ENCODE assay signal across 22 mouse cellular contexts in the genomic region with DNA sequence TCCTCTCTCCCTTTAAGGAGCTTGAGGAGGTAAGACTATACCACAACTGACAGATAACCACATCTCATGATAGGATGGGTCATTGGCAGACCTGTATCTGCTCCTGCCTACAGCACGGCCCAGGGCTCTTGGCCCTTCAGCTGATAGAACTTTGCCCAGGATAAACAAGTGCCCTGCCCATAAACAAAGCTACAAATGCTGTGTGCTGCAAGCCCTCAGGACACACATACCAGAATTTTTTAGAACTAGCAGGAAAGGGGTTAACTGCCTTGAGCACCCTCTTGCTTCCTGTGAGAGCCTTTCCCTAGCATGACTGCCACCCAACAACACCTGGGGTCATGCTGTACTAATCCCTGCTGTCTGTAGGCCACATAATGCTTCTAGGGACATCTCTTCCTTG. TPM values are rescaled to one million over a fixed set of nuclear protein-coding genes. Genes with fewer than 3 reads are reported as not detected.
DNase-seq lines count a peak whose midpoint lies in the region; ATAC-seq and TF ChIP-seq lines count a peak whose summit lies in the region.
"Had no signal": no experiment of that assay in that cellular context is flagged by ENCODE, and none has a peak within 500 bp of the region (broad histone marks: within the 10 kb centered on the region; RNA-seq: fewer than 3 reads in every experiment).

No protein-coding gene starts in this region.

- H3K9ac ChIP-seq in midbrain, embryonic 11.5 days (ENCODE audit: low read length): no peak overlapping the region
- no peak overlapping the region for H3K9ac ChIP-seq in midbrain, postnatal 0 days (replicated peaks; ENCODE audit: low read length, poor library complexity, severe bottlenecking)
- H3K9ac ChIP-seq: embryonic facial prominence, embryonic 13.5 days; embryonic facial prominence, embryonic 15.5 days; forebrain, embryonic 12.5 days had no signal

- no peaks in the 10 kb centered on the region for H3K27me3 ChIP-seq in heart, embryonic 10.5 days (ENCODE audit: insufficient read depth, poor library complexity, severe bottlenecking)
- H3K27me3 ChIP-seq in midbrain, embryonic 11.5 days (ENCODE audit: control insufficient read depth, insufficient read depth, low read length): no peaks in the 10 kb centered on the region
- H3K27me3 ChIP-seq in midbrain, postnatal 0 days (ENCODE audit: insufficient read depth, low read length): no peaks in the 10 kb centered on the region
- H3K27me3 ChIP-seq: embryonic facial prominence, embryonic 13.5 days; embryonic facial prominence, embryonic 15.5 days; forebrain, embryonic 12.5 days had no signal

- peaks cover 6% of the 10 kb centered on the region; the same call in 1 of the 2 replicates for H3K36me3 ChIP-seq in heart, embryonic 10.5 days
- H3K36me3 ChIP-seq in midbrain, embryonic 11.5 days (ENCODE audit: control insufficient read depth, insufficient read depth, low read length): no peaks in the 10 kb centered on the region
- H3K36me3 ChIP-seq in midbrain, postnatal 0 days (ENCODE audit: insufficient read depth, low read length): no peaks in the 10 kb centered on the region
- H3K36me3 ChIP-seq: embryonic facial prominence, embryonic 13.5 days; embryonic facial prominence, embryonic 15.5 days; forebrain, embryonic 10.5 days; forebrain, embryonic 12.5 days had no signal

- H3K4me2 ChIP-seq in midbrain, embryonic 11.5 days: no peak overlapping the region
- no peak overlapping the region for H3K4me2 ChIP-seq in midbrain, postnatal 0 days (ENCODE audit: low read depth, low read length, poor library complexity, severe bottlenecking)
- H3K4me2 ChIP-seq: embryonic facial prominence, embryonic 13.5 days; embryonic facial prominence, embryonic 15.5 days; forebrain, embryonic 12.5 days had no signal

- H3K4me1 ChIP-seq in heart, embryonic 10.5 days: peaks cover 30% of the 10 kb centered on the region; the same call in 1 of the 2 replicates
- H3K4me1 ChIP-seq in midbrain, embryonic 11.5 days (ENCODE audit: control insufficient read depth, insufficient read depth, low read length): no peaks in the 10 kb centered on the region
- H3K4me1 ChIP-seq in midbrain, postnatal 0 days (ENCODE audit: insufficient read depth, low read length): no peaks in the 10 kb centered on the region
- H3K4me1 ChIP-seq: embryonic facial prominence, embryonic 15.5 days; forebrain, embryonic 10.5 days; forebrain, embryonic 12.5 days had no signal

- ATAC-seq in midbrain, embryonic 11.5 days (ENCODE audit: low FRiP score): no peak
- ATAC-seq in midbrain, postnatal 0 days (ENCODE audit: low FRiP score): no peak
- ATAC-seq: forebrain, embryonic 14.5 days; forebrain, embryonic 16.5 days had no signal

- no peaks in the 10 kb centered on the region for H3K9me3 ChIP-seq in heart, embryonic 10.5 days
- no peaks in the 10 kb centered on the region for H3K9me3 ChIP-seq in midbrain, embryonic 11.5 days (ENCODE audit: control insufficient read depth, low read length)
- H3K9me3 ChIP-seq in midbrain, postnatal 0 days (ENCODE audit: low read length): no peaks in the 10 kb centered on the region
- H3K9me3 ChIP-seq: embryonic facial prominence, embryonic 15.5 days; forebrain, embryonic 10.5 days; forebrain, embryonic 12.5 days had no signal

- H3K27ac ChIP-seq in heart, embryonic 10.5 days: no peak overlapping the region
- no peak overlapping the region for H3K27ac ChIP-seq in midbrain, embryonic 11.5 days (ENCODE audit: low read depth, low read length)
- H3K27ac ChIP-seq in midbrain, postnatal 0 days (ENCODE audit: low read depth, low read length): no peak overlapping the region
- H3K27ac ChIP-seq: embryonic facial prominence, embryonic 13.5 days; embryonic facial prominence, embryonic 15.5 days; forebrain, embryonic 10.5 days; forebrain, embryonic 12.5 days had no signal

- no peak overlapping the region for H3K4me3 ChIP-seq in heart, embryonic 10.5 days
- no peak overlapping the region for H3K4me3 ChIP-seq in midbrain, embryonic 11.5 days (ENCODE audit: low read depth, low read length)
- H3K4me3 ChIP-seq in midbrain, postnatal 0 days (ENCODE audit: low read depth, low read length): no peak overlapping the region
- H3K4me3 ChIP-seq: embryonic facial prominence, embryonic 13.5 days; embryonic facial prominence, embryonic 15.5 days; erythroblast, embryonic 14.5 days; forebrain, embryonic 10.5 days; forebrain, embryonic 12.5 days had no signal

- DNase-seq in heart, embryonic 10.5 days (ENCODE audit: low spot score): peak; percentile 54
- DNase-seq in heart, postnatal 10 days: no peak
- peak; percentile 56 for DNase-seq in midbrain, embryonic 11.5 days (ENCODE audit: low spot score, missing footprints)
- DNase-seq in midbrain, postnatal 0 days (ENCODE audit: low spot score): no peak
- no peak for DNase-seq in thymus, postnatal 10 days (ENCODE audit: low spot score in 2 of 2)
- DNase-seq: adrenal gland, adult 2 months; adrenal gland, postnatal 10 days; adrenal gland, postnatal 25 days; cerebellum, adult 11 months; cerebellum, adult 18-20 months; cerebellum, adult 8-10 months; cerebellum, adult 9-11 months; cerebellum, postnatal 14 days; cerebellum, postnatal 36 days; embryo, embryonic 11 days had no signal

- TF ChIP-seq CTCF in midbrain, postnatal 0 days (IDR thresholded peaks at IDR 0.05): no peak

- intact Hi-C loops in heart, postnatal 10 days (cut with DNase I): loop anchor here (5.0 kb wide), 1 partner anchor 219 kb away; no protein-coding TSS in a partner anchor

- WGBS in heart, embryonic 10.5 days: 87% methylated on average over 1 of the region's 1 CpGs
- 89% methylated on average over 1 of the region's 1 CpGs for WGBS in midbrain, embryonic 11.5 days
- WGBS in midbrain, postnatal 0 days: 100% methylated on average over 1 of the region's 1 CpGs

RNA-seq across cellular contexts. Expression of a gene that starts 47.0 kb away (rescaled TPM):
- 8.1 and 10.4 TPM in 2 replicates for polyA plus RNA-seq in heart, embryonic 10.5 days (2016; fragmentation: Nextera tagmentation; extraction: Ambion mirVana)
- total RNA-seq in heart, postnatal 10 days (2021): 1 to 10 TPM; 4.2 to 5.3 TPM
- polyA plus RNA-seq in midbrain, embryonic 11.5 days (2014; fragmentation: Nextera tagmentation; extraction: Ambion mirVana): 9.9 and 11.2 TPM in 2 replicates
- total RNA-seq in midbrain, postnatal 0 days (2014; rRNA removed): 22.6 and 28.1 TPM in 2 replicates
- polyA plus RNA-seq in midbrain, postnatal 0 days (2015; fragmentation: Nextera tagmentation; extraction: Ambion mirVana): 11.7 and 12.2 TPM in 2 replicates

Comparison
In these comparisons a context has a peak if more than half of its experiments do, and no peak if none do; other contexts are left out.
1. DNase-seq: peak in heart, embryonic 10.5 days (single experiment) and midbrain, embryonic 11.5 days (single experiment); none in heart, postnatal 10 days (0 of 2), midbrain, postnatal 0 days (single experiment) and thymus, postnatal 10 days (0 of 2).